Mouse (Mus musculus) heart, embryonic 10.5 days (tissue): Measurements from ENCODE around the gene Zfp335. TPM values are rescaled to one million over a fixed set of nuclear protein-coding genes. Genes with fewer than 3 reads are reported as not detected.
"Not testable (repeated sequence)": the region's sequence is repeated elsewhere in the genome, so short reads cannot be mapped to it uniquely, and the experiment has no call there.

Experiments
- DNase-seq: peaks from one replicate; pipeline ENCODE4 v3.0.0-alpha.2; 2017; ENCODE audit warnings: low spot score
- H3K27ac ChIP-seq: fragments of 300-500 bp; sonication (generic); 2 replicates; pipeline ENCODE4 v1.5.1; 2016; ENCODE audit warnings: mild to moderate bottlenecking
- H3K27me3 ChIP-seq: fragments of 300-500 bp; sonication (generic); 2 replicates; pipeline ENCODE4 v1.6.1; 2016; ENCODE audit warnings: mild to moderate bottlenecking; ENCODE audit not compliant: poor library complexity, insufficient read depth, severe bottlenecking
- H3K36me3 ChIP-seq: fragments of 300-500 bp; sonication (generic); 2 replicates; pipeline ENCODE4 v1.6.1; 2016; ENCODE audit warnings: mild to moderate bottlenecking, moderate library complexity
- H3K4me1 ChIP-seq: fragments of 300-500 bp; sonication (generic); 2 replicates; pipeline ENCODE4 v1.6.1; 2016; ENCODE audit warnings: mild to moderate bottlenecking
- H3K4me3 ChIP-seq: fragments of 300-500 bp; sonication (generic); 2 replicates; pipeline ENCODE4 v1.5.1; 2016; ENCODE audit warnings: mild to moderate bottlenecking, moderate library complexity
- H3K9me3 ChIP-seq: fragments of 300-500 bp; sonication (generic); 2 replicates; pipeline ENCODE4 v1.6.1; 2016; ENCODE audit warnings: mild to moderate bottlenecking, moderate library complexity
- WGBS: fragments of 180-500 bp; shearing (Covaris S2); methylation state at CpG from one replicate; pipeline ENCODE4 v1.1.7; 2016; 5-methylcytosine and 5-hydroxymethylcytosine counted together
- polyA plus RNA-seq: library from polyadenylated mRNA; unstranded; fragments of >200 nt; fragmentation: Nextera tagmentation; extraction: Ambion mirVana; gene quantifications from 2 replicates; pipeline ENCODE4 v1.2.1, GENCODE M21; 2016

The Zfp335 gene
- polyA plus RNA-seq, 1 experiment from 2014 or later: 13.5 TPM

- not testable (repeated sequence) for H3K9me3 ChIP-seq, H3K4me3 ChIP-seq, DNase-seq, H3K36me3 ChIP-seq, H3K27ac ChIP-seq
- peaks cover 75% of the 10 kb centered on the region for H3K27me3 ChIP-seq
- 81% methylated on average over 5 of the region's 5 CpGs for WGBS
- H3K4me1 ChIP-seq: peaks cover 32% of the 10 kb centered on the region
Observed at GRCm38 (mm10) chr2:164855572-164855971, 56.0 kb downstream of the Zfp335 start.

GRCm38 (mm10) chr2:164850061-164850460, 61.5 kb downstream of the Zfp335 start:
- peaks cover 7% of the 10 kb centered on the region; the same call in 1 of the 2 replicates for H3K4me1 ChIP-seq
- no peak overlapping the region for H3K4me3 ChIP-seq
- DNase-seq: no peak
- WGBS: 83% methylated on average over 8 of the region's 8 CpGs
- peaks cover 25% of the 10 kb centered on the region for H3K27me3 ChIP-seq
- no peaks in the 10 kb centered on the region for H3K9me3 ChIP-seq
- H3K27ac ChIP-seq: no peak overlapping the region
- 0 out of 2 replicates have a peak, but pooled peaks cover 4% of the 10 kb centered on the region for H3K36me3 ChIP-seq

GRCm38 (mm10) chr2:164845782-164846181, 65.8 kb downstream of the Zfp335 start:
- H3K36me3 ChIP-seq: 0 out of 2 replicates have a peak, but pooled peaks cover 3% of the 10 kb centered on the region
- no peaks in the 10 kb centered on the region for H3K27me3 ChIP-seq
- H3K9me3 ChIP-seq: no peaks in the 10 kb centered on the region
- no peak for DNase-seq
- no peak overlapping the region for H3K4me3 ChIP-seq
- H3K27ac ChIP-seq: no peak overlapping the region
- WGBS: 46% methylated on average over 3 of the region's 3 CpGs
- H3K4me1 ChIP-seq: peaks cover 4% of the 10 kb centered on the region; the same call in 1 of the 2 replicates

Other genes starting within 250 kb of the Zfp335 start
- not detected in 2 replicates for gene Wfdc11, start 237.7 kb downstream of the Zfp335 start, polyA plus RNA-seq
- gene Wfdc13, start 226.7 kb downstream of the Zfp335 start, polyA plus RNA-seq: not detected in 2 replicates
- gene Spint4, start 213.3 kb downstream of the Zfp335 start, polyA plus RNA-seq: not detected in 2 replicates
- not detected in 2 replicates for gene Spint5, start 196.5 kb downstream of the Zfp335 start, polyA plus RNA-seq
- 0.43 and 0.49 TPM in 2 replicates for gene Wfdc3, start 165.8 kb downstream of the Zfp335 start, polyA plus RNA-seq
- gene Dnttip1, start 165.8 kb downstream of the Zfp335 start, polyA plus RNA-seq: 60.3 and 76.6 TPM in 2 replicates
- 496 and 550 TPM in 2 replicates for gene Ube2c, start 141.9 kb downstream of the Zfp335 start, polyA plus RNA-seq
- 0.67 TPM in 1 of 2 replicates, not detected in the other for gene Tnnc2, start 131.8 kb downstream of the Zfp335 start, polyA plus RNA-seq
- 19.1 and 29.5 TPM in 2 replicates for gene Snx21, start 125.9 kb downstream of the Zfp335 start, polyA plus RNA-seq
- 17.8 and 21.5 TPM in 2 replicates for gene Acot8, start 106.9 kb downstream of the Zfp335 start, polyA plus RNA-seq
- 7.7 and 9.7 TPM in 2 replicates for gene Zswim3, start 106.7 kb downstream of the Zfp335 start, polyA plus RNA-seq
- 13.7 and 14.3 TPM in 2 replicates for gene Zswim1, start 89.1 kb downstream of the Zfp335 start, polyA plus RNA-seq
- 0.38 TPM in 1 of 2 replicates, not detected in the other for gene Spata25, start 83.2 kb downstream of the Zfp335 start, polyA plus RNA-seq
- gene Ctsa, start 78.9 kb downstream of the Zfp335 start, polyA plus RNA-seq: 138 and 149 TPM in 2 replicates
- 28.2 and 55.0 TPM in 2 replicates for gene Neurl2, start 78.3 kb downstream of the Zfp335 start, polyA plus RNA-seq
- 8.1 and 12.6 TPM in 2 replicates for gene Pltp, start 54.0 kb downstream of the Zfp335 start, polyA plus RNA-seq
- gene Pcif1, start 32.5 kb downstream of the Zfp335 start, polyA plus RNA-seq: 57.9 and 61.5 TPM in 2 replicates
- gene Mmp9, start 29.0 kb upstream of the Zfp335 start, polyA plus RNA-seq: 0.53 and 1.1 TPM in 2 replicates
- gene Slc12a5, start 49.0 kb upstream of the Zfp335 start, polyA plus RNA-seq: 0.74 and 0.92 TPM in 2 replicates
- 52.8 and 64.2 TPM in 2 replicates for gene Ncoa5, start 123.1 kb upstream of the Zfp335 start, polyA plus RNA-seq
- 7.8 and 11.9 TPM in 2 replicates for gene Cd40, start 143.9 kb upstream of the Zfp335 start, polyA plus RNA-seq
- gene 1700025C18Rik, start 179.0 kb upstream of the Zfp335 start, polyA plus RNA-seq: not detected in 2 replicates